Mouse (Mus musculus): ENCODE data around the gene Mmp17.
A peak's percentile ranks its signal among the peaks of the same experiment; 100 is the strongest.
"Not testable (repeated sequence)": the region's sequence is repeated elsewhere in the genome, so short reads cannot be mapped to it uniquely, and the experiment has no call there.

The Mmp17 gene

GRCm38 (mm10) chr5:129590915-129591314, 6.9 kb downstream of the Mmp17 start:
- peak; percentile 24 for DNase-seq (ENCODE audit: low spot score)

DNA sequence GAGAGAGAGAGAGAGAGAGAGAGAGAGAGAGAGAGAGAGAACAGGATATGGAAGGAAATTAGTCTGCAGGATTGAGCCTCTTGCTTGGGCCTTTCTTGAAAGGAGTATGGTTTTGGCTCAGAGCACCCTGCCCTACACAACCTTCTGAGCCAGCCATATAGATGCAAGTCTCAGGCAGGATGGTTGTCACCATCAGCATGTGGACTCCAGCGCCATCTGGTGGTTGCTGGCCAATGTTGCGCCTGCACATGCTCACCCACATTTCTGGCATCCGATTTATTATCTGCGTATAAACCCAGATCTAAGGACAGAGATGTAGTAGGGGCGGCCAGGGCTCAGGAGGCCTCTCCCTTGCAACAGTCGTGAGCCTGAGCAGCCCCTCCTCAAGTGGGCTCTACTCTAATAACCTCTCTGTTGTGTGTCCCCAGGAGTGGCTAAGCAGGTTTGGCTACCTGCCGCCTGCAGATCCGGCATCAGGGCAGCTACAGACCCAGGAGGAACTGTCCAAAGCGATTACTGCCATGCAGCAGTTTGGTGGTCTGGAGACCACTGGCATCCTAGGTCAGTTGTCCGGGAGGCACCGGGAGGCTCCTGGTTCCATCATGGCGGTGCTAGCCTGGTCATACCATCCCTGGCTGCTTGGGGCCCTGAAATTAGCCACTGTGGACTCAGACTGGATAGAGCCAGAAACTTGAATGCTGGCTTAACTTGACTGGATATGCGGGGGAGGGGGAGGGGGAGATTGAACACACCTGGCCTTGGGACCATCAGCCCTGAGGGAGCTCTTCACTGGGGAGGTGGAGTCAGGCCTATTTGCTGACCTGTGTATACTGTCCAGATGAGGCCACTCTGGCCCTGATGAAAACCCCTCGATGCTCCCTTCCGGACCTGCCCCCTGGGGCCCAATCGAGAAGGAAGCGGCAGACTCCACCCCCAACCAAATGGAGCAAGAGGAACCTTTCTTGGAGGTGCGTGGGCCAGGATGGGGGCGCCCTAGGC, 10.4 kb downstream of the Mmp17 start:
- DNase-seq (ENCODE audit: low spot score): peak; percentile 93

GRCm38 (mm10) chr5:129602071-129602487, 18.1 kb downstream of the Mmp17 start:
- DNase-seq (ENCODE audit: low spot score): peak; percentile 46

DNA sequence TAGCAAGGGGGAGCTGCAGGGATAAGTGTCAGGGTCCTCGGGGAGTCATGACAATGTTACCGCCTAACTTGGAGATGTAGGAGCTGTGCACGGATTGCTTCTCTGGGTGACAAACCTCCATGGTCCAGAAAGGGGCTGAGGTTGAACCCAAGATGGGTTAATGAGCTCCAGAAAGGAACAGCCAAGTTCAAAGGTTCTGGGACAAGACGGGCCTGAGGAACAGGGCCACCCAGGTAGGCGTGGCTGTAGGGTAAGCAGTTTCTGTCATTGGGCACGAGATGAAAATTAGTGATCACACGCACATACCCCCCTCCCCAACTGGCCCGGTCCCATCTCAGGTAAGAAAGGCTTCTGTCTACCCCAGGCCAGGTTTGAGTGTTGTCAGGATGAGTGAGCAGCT, 23.5 kb downstream of the Mmp17 start:
- DNase-seq (ENCODE audit: low spot score): no peak

- peak; percentile 79 for DNase-seq (ENCODE audit: low spot score)
These were observed 27.1 kb downstream of the Mmp17 start for GRCm38 (mm10) chr5:129611060-129611459.

DNA sequence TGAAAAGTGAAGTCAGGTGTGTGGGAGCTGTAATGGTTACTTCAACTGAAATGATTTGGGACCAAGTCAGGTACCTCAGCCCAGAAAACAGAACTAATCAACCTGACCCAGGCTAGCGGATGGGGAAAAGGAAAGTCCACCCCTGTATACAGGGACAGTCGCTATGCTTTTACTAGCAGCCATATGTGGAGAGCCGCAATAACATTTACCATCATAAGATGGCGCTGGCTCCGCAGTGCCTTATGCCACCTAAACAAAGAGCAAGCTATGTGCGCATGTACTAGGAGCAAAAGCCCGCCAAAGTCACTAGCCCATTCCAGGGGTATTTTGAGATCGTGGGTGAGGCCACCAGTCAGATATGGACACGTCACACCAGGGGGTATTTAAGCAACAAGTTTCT, 36.6 kb downstream of the Mmp17 start:
- DNase-seq (ENCODE audit: low spot score): not testable (repeated sequence)

DNA sequence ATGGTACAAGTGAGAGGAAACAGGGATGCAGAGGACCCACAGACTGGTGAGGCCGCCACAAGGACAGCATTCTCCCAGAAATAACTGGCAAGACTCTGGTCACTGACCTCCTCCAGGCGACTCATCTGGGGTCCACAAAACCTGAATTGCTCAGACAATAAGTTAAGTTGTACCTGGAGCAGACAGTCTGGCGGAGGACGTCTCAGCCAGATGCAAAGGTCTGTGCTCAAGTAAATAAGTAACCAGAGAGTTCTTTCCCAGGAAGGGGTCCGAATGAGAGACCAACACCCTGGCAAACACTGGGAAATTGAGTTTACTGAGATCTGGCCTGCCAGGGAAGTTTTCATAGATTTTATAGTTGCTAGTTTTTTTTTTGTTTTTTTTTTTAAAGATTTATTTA, 37.4 kb downstream of the Mmp17 start:
- DNase-seq (ENCODE audit: low spot score): no peak

DNA sequence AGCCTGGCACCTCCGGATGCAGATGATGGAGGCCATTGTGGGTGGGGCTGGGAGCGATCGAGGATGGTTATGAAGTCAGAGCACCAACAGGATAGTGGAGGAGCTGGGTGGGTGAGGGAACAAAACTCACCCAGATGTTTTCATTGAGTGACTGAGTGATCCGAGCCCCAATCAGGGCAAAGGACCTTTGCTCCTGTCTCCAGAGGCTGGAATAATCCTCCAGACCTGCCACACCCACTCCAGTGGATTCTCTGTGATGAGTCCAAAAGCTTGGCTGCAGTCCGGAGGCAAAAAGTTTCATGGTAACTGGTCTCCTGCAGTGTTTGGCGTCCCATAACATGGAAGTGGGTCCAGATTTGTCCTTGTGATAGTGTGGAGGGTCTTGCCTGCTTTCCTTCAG, 42.1 kb downstream of the Mmp17 start:
- DNase-seq (ENCODE audit: low spot score): no peak

GRCm38 (mm10) chr5:129626586-129626985, 42.6 kb downstream of the Mmp17 start:
- DNase-seq (ENCODE audit: low spot score): not testable (repeated sequence)

DNA sequence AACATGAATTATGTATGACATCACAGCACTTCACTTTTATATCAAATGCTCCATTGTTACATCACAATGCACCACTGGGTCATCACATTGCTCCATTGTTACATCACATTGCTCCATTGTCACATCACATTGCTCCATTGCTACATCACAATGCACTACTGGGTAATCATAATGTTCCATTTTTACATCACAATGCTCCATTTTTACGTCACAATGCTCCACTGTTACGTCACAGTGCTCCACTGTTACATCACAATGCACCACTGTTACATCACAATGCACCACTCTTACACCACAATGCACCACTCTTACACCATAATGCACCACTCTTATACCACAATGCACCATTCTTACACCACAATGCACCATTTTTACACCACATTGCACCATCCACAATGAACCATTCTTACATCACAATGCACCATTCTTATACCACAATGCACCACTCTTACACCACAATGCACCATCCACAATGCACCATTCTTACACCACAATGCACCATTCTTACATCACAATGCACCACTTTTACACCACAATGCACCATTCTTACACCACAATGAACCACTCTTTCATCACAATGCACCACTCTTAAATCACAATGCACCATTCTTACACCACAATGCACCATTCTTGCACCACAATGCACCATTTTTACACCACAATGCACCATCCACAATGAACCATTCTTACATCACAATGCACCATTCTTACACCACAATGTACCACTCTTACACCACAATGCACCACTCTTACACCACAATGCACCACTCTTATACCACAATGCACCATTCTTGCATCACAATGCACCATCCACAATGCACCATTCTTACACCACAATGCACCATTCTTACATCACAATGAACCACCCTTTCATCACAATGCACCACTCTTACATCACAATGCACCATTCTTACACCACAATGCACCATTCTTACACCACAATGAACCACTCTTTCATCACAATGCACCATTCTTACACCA, 48.6 kb downstream of the Mmp17 start:
- not testable (repeated sequence) for DNase-seq (ENCODE audit: low spot score)

DNA sequence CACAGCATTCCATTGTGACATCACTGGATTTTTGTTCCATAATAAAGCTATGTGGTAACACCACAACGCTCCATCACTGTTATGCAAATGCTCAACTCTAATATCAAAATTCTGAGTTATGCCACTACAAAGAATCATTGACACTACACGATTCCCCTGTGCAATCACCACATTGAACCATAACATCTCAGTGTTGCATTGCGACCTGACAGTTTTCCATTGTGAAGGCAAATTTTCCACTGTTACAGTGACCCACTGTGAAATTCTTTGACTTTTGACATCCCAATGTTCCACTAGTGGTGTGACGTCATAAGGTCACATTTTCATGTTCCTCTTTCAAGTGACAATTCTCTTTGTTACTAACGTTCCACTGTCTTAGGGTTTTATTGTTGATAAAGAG, 66.9 kb downstream of the Mmp17 start:
- DNase-seq (ENCODE audit: low spot score): no peak

- no peak for DNase-seq (ENCODE audit: low spot score)
These were observed 73.0 kb downstream of the Mmp17 start for GRCm38 (mm10) chr5:129657016-129657415.

GRCm38 (mm10) chr5:129657931-129658330, 74.0 kb downstream of the Mmp17 start:
- DNase-seq (ENCODE audit: low spot score): no peak
